Mouse (Mus musculus) kidney, postnatal 14 days (tissue): ENCODE measurements around the gene Slc24a3.

Experiments
- DNase-seq: peaks from one replicate; pipeline ENCODE4 v3.0.0; 2022; ENCODE audit warnings: mixed read lengths

The Slc24a3 gene

DNA sequence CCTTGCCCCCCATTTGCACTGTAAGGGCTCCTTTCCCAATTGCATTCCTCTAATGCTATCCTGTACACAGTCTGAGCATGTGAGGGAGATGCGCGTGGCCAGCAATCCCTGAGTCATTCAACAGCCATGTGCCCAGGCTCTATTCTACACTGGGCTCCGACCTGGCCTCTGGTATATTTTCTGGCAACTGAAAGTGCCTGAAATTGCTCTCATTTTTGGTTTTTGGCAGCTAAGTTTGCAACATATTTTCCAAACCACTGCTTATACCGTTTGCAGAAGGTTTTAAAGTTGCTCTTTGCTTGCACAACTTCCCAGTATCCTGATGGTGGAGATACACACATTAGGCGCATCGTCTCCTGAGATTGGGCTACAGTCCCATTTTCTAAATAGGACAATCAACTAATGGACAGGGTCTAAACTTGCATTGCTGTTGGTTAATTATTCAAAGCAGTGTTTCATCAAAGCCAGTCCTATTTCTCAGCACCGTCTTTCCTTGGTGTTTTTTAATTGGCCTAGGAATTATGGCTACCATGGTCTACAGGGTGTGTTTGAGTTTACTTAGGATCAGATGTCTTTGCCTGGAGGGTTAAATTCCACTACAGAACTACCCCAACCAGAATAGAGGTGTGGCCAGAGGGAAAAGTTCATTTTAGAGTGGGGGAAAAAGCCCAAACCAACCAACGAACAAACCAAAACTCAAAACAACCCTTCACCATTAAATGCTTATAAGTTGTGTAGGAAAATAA is 46.7 kb downstream of the Slc24a3 start:
- no peak for DNase-seq

DNA sequence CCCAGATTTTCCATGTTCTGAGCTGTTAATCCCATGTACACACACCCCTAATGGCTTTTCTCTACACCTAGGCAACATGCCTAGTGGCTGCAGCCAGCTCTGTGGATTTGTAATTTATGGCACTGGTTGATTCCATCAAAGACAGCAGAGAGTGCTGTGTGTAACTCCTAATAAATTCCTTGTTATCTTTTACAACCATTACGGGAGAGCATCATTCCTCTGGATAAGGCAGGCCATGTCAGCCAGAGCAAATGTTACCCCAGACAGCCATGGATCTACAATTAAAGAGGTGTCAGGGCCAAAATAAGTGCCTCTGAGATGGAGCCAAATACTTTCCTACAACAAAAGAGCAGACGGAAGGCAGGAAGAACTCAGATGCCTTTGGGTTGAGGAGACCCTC is 49.0 kb downstream of the Slc24a3 start:
- no peak for DNase-seq

DNA sequence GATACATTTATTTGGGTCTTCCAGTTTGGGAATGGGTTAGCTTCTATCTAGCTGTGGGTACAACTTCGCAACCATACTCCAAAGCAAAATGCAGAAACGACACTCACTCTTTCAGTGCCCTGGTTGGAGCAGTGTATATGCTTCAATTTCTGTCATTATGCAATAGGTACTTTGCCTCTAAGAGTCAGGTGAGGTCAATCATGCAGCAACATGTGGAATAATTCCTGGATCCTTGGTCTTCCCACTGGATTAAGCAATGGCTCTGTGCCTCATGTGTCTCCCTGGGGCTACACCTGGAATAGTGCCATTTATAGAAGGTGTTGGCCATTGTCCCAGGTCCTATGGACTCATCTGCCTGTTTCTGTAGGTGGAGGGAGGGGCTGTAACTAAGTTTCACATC is 49.9 kb downstream of the Slc24a3 start:
- DNase-seq, result no peak

DNA sequence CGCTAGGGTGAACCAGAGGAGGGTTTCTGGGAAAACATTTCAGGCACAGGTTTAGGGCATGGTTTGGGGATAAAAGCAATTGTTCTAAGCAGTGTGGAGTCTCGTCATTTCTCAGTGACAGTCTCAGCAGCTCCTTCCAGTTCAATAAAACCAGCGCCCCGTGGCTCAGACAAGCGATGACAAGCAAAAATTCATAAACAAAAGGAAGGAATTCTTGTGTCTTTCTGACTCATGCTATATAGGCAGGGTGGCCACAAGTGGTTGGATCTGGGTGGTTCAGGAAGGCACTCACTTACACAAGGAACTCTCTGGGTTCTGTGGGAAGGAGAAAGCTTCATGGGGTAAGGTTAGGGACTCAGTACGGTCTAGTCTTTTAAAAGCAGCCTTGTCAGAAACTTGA is 51.7 kb downstream of the Slc24a3 start:
- no peak for DNase-seq

DNA sequence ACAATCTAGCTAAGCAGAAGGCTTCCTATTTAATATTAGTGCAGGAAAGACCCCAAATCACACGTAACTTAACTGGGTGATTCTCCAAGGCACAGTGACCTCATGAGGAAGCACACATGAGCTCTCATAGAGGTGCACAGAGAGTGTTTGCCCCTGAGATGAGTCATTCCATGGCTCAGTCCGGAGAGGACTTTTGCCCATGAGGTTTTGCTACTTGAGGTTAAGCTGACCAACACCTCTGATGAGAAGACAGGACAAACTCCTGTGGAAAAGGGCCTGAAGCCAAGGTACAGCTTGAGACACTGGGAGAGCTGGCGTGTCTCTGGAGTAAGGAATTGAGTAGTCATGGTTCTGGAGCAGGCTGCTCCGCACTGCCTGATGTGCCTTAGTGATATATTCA is 56.1 kb downstream of the Slc24a3 start:
- DNase-seq, result no peak

DNA sequence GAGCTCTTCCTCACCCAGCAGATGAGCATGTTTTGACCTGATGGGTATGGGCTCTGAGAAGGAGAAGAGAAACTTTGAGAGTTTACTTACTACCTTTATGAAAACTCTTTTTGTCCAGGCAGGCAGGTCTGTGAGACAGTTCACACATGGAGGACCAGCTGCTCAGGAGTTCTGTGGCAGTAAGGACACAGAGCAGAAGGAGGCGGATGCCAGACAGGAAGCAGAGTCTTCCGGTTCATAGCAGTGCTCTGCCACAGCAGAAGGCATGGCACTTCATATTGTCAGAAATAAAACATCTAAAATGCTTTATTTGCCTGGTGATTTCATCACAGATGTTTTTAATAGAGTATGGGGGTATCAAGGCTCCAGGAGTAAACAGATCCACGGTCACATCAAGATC is 58.1 kb downstream of the Slc24a3 start:
- DNase-seq, result peak; percentile 20

DNA sequence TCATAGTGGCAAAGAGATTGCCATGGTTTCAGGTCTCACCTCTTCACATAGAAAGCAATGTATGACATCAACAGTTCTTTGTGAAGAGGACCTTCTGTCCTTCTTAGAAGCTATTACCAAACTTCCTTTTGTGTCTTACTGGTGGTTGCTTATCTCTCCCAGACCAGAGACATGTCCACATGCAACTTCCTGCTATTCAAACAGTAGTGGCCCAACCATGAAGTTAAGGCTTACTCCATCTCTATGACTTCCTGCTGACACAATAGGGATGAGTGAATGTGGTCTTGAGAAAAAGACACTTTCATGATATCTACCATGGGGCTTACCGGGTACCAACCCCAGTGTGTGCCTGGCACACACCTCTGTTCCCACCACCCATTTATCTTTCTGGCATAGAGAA is 58.5 kb downstream of the Slc24a3 start:
- no peak for DNase-seq

DNA sequence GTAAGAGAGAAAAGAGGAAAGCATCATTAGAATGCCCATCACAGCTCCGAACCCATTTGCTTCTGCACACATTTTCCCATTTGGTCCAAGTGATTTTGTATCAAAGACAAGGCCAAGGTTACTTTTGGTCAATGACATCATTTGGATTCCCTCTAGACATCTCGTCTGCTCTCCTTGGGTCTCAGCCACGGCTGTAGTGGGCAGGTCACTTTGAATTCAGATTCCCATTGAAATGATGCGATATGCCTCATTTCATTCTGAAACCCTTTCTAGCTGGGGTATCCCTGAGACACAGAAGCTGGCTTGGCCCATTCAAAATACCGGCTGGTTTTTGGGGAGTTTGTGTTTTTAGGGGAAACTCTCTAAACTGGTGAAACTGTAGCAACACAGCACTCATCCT is 59.8 kb downstream of the Slc24a3 start:
- DNase-seq, result no peak

DNA sequence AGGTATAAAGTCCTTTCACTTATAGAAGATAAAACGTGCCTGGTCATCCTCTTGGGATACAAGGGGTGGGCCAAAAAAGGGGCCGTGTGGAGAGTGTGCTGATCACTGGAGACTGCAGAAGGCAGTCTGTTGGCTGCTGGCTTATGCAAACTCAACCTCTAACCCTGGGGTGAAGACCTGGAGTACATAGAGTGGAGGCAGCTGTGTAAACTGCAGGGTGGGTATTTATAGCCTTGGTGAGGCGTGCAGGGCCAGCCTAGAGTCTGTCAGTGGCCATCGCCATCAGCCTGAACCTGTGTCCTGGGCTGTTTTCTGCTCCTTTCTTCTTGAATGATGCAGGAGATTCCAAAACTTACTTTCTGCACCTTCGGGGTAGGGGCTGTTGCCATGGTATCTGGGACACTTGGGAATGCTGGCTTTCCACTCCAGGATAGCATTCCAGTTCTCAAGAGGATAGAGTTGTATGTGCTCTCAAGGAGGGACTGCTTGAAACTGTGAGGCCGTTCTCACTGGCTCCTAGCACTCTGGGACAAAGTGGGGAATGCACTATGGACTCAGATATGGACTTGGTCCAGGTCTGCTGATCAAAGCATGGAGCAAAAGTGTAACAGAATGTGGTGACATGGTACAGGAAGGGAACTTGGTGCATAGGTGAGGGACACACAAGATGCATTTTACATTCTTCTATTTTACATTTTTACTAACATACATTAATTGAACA is 65.4 kb downstream of the Slc24a3 start:
- DNase-seq, result peak; percentile 53

DNA sequence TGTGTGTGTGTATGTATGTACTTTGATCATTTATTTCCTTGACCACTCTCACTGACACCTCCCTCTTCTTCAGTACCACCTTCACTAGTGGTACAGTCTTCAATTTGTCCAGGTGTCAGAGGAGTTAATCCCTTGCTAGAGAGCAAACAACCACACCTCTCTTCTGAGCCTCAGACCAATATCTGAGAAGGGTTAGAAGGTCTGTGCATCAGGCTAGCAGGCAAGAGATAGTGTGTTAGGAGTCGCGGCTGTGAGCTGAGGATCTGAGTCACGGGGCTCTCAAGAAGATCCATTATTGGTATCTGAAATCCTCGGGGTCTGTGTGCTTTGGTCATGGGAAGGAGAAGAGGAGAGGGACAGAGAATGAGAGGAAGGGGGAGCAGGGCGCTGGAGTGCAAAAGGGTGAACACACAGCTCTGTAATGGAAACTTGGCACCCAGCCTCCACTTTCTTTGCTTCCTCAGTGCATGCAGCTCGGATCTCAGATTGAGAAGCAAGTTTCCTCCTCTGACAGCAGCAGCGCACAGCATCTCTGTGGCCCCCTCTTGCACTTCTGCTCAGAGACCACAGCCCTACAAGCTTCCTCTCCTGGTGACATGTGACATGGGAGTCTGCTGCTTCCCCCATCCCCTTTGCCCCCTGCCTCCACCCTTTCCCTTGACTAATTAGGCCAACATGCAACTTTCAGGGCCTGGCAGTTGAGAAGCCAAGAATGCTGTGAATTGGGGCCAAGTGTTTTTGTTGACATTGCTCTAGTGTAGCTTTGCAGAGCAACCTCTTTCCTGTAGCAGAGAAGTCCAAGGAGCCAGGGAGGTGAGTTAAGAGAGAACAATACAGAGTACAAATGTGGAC is 66.2 kb downstream of the Slc24a3 start:
- peak; percentile 83 for DNase-seq

DNA sequence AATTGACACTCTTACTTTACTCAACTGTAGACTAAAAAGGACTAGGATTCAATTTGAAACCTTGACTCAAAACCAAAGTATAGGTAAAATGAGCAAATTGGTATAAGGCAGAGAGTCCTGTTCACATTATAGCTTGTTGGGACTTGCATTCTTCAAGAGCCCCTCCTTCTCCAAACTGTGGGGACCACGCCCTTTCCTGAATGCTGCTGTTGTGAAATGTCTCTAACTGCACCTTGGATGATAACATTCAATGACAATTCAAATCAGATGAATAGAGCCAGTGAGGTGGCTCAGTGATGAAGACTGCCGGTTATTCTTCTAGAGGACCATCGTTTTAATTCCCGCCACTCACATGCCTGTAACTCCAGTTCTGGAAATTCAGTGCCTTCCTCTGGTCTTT is 78.8 kb downstream of the Slc24a3 start:
- no peak for DNase-seq

DNA sequence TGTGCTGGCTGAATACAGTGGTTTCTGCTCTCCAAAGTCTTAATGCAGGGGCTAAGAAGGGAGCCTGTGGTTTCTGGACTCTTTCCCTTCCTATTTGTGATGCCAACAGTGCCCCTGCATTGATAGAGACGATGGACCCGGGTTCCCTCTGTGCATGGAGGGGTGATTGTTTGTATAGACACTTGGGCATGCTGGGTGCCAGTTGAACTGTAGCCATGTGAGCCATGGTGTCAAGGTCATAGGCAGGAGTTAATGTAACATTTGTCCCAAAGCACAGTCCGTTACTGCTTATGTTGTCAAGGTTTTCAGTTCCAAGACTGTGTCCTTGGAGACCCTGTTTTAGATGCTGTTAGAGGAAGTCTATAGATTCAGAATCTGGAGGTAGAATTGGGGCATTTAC is 80.6 kb downstream of the Slc24a3 start:
- no peak for DNase-seq

DNA sequence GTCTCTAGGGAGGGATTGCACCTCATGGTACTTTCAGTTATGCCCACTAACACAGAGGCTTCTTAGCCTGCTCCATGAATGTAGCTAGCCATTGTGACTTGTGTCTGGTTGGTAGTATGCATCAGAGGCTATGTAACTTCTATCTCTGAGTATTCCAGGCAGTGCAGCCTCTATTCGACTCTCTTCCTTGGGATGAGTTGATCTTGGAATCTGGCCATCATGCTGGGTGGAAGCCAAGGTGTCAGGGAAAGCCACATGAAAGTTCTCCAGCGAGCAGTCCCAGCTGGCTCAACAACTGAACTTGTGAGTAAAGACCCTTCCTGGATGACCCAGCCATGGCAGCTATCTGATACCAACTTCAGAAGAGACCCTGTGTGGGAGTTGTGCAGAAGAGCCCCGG is 89.8 kb downstream of the Slc24a3 start:
- DNase-seq, result peak; percentile 83

DNA sequence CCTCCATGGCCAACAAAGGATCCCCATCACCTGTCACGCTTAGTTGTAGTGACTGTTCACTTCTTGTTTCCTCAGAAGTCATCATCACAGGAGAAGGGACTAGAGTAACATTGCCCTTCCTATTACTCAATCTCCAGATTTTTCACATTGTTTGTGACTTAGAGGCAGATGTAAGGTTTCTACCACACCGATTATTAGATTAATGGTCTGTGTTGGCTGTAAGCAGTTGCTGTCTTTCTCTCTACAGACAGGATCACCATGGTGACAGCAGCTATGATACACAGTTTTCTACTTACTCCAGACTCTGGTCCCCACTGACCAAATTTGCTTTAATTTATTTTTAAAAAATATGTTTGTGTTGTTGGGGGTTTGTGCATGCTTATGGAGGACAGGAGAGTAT is 90.3 kb downstream of the Slc24a3 start:
- no peak for DNase-seq

DNA sequence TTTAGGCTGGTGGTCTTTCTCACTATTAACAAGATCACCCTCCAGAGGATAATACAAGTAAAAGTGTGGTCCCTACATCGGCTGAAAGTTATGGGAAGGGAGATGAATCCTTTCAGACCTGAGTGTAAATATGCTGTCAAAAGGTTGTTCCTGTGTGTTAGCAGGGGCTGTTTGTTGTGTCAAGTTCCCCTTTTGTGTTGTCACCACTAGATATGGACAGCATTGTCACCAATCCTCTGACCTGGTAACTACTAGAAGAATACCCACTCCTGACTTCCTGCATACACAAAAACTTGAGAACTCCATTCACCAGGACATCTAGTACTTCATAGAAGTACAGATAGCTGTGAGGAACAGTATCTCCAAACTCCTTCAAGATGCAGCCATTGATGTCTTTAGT is 93.0 kb downstream of the Slc24a3 start:
- DNase-seq, result no peak

DNA sequence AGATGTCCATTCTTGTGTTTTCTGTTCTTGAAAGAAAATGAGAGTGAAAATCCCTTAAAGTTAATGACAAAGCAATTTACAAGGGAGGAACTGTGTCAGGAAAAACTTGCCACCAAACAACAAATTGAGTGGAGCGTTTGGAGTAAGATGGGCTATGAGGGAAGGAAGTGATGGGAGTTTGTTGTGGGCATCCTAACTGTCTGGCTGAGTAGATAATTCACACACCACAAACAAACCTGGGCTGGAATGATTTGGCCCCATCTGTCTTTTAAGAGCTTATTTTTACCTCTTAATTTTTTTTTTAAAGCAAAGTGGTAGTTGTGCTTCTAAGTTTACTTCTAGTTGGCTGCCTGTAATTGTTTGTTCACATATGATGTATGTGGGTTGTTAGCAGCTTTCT is 94.6 kb downstream of the Slc24a3 start:
- DNase-seq, result no peak

DNA sequence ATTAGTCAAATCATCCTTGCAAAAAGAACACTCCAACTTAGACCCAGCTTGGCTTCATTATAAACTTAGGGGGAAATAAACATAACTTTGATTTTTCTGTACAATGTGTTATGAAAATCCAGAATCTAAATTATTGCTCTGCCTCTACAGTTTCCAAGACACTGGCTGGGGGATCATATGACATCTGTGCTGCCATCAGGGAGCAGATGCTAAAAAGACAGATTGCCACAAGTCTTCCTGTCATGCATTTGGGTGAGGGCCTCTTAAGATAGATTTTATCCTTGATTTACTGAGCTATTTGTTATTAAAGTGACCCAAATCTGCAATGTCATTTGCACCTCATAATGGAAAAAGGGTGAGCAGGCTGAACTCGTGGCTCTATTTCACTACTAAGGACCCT is 99.2 kb downstream of the Slc24a3 start:
- DNase-seq, result no peak

DNA sequence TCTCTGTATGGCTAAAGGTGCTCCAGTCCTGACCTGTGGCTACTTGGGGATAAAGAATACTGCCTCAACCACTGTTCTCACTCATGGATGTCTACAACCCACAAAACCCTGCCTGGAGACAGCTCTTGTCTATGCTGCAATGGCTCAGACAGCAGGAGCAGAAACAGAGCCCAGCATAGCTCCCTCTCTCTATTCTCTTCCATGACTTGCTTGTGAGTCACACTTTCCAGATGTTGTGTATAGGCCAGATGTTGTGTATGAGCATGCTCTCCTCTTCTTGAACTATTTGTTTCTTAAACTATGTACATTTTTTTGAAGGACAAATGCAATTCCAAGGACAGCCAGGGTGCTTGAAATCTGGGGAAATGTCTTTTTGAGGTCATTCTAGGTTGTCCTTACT is 101.4 kb downstream of the Slc24a3 start:
- no peak for DNase-seq

DNA sequence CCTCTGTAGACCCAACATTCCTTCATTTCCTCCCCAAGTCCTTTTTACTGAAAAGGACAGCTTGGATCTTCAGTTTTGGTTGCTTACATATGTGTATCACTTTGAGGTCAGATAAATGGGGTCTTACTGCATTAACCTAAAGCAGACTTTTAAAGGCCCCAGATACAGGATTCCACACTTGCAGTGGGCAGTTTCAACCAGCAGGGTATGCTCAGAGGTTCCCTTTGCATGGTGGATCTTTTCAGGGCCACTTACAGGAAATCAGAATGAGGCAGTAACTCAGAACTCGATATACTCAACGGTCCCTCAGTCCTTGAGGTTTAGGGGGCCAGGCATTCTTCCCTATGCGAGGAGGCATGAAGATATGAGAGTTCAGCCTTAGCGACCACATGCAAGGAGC is 101.9 kb downstream of the Slc24a3 start:
- no peak for DNase-seq

DNA sequence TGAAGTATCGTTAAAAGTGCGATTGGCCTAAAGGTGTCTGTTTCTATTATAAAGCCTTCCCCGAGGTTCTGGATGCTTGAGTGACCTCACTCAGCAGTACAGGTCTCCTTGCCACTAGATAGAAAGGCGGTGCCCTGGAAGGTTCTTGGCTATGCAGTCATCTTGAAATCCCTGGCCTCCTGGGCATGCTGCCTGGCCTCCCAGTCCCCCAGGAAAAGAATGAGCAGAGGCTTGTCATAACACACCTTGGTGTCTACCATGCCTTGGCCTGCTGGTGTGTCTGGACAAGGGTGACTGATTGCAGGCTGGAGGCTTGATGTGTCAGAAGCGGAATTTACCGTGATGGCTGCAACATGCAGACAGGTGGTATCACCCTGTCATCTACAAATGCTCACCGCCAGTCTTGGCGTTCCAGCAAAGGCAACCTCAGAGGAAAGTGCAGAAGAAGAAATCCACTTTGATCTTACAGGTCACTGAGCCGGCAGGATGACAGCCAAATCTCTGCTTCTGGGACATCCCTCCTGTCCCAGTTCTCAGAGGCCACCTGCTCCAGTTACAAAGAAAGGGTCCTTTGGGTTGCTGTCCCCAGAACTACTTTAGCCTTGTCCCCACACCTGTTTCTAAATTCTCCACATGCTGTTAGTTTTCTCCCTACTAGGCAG is 106.6 kb downstream of the Slc24a3 start:
- DNase-seq, result no peak

DNA sequence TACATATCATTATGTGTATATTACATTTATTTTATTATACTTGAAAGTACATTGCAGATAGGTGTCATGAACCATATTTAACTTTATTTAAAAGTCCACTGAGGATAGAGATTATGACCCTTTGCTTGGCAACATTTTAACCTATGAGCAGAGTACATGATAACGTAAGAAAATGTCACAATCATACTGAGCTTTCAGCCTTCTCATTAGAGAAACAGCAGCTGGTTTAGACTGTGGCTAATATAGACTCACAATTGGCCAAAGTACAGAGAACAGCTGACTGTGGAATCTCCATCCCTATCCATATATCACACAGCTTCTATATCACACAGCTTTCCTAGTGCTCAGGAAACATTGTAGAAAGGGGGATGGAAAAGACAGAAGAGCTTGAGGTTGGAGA is 111.8 kb downstream of the Slc24a3 start:
- DNase-seq, result no peak

DNA sequence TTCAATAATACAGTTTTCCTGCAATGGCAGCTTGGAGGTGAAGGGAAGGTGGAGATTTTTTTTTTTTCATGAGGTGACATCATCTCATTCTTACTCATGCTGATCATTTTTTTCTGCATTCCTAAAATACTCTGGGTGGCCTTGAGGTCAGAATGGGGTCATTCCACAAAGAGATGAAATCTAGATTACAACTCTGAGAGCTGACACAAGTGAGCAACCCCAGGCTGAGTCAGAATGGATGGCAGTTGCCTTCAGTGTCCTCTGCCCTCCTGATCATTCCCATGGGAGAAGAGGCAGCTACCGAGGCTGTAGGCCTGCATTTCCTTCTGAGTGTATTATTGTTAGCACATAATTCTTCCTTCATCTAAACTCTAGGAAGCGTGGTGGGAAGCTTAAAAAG is 116.2 kb downstream of the Slc24a3 start:
- peak; percentile 10 for DNase-seq

DNA sequence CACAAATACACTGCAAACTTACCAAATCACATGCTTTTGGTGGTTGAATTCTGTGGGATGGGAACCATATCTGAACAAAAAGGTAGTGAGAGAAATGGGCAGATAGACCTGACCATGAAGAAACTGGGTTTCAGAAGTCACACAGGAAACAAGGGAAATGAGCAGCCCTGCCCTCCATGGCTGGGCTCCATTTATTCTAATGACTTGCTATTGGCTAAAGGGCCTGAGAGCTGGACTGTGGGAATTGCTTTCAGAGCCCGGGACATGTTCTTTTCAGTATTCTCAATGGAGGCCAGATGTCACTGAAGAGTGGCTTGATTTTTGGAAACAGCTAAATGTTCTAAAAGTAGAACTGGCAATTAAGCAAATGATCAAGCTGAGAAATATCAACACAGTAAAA is 120.9 kb downstream of the Slc24a3 start:
- DNase-seq, result peak; percentile 6
